Mouse (Mus musculus) thymus, adult 2 months (tissue): ENCODE data around the gene Krt73.

Source experiments
- CTCF ChIP-seq: fragments of 200-500 bp; IDR thresholded peaks from 2 replicates; pipeline ENCODE4 v1.5.1; 2012; ENCODE audit warnings: mild to moderate bottlenecking, control low read depth, low read length, moderate library complexity, borderline replicate concordance; ENCODE audit not compliant: control insufficient read depth, poor library complexity, insufficient read depth; ENCODE audit errors: extremely low read depth
- POLR2A ChIP-seq: fragments of 200-500 bp; IDR thresholded peaks from 2 replicates; pipeline ENCODE4 v1.6.1; 2012; ENCODE audit warnings: mild to moderate bottlenecking, low read length, control low read depth, moderate library complexity; ENCODE audit not compliant: control insufficient read depth, poor library complexity, insufficient read depth; ENCODE audit errors: extremely low read depth

DNA sequence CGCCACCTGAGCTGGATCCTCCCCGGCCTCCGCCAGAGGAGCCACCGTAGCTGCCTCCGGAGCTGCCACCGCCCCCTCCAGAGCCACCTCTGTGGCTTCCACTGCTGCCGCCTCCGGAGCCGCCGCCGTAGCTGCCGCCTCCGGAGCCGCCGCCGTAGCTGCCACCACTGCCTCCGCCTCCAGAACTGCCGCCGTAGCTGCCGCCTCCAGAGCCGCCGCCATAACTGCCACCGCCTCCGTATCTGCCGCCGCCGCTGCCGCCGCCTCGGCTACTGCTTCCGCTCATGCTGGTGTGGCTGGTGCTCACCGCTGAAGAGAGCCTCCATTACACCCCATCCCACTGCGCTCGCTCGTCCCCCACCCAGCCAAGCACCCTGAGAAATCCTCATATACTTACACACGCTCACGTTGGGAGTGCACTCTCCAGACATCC is 43.8 kb upstream of the Krt73 start:
- no peak for TF ChIP-seq POLR2A
- TF ChIP-seq CTCF, result no peak
